Mouse (Mus musculus) embryonic facial prominence, embryonic 13.5 days (tissue): ENCODE measurements around the gene Shmt2. TPM values are rescaled to one million over a fixed set of nuclear protein-coding genes. Genes with fewer than 3 reads are reported as not detected.

Experiments
- ATAC-seq: fragments of 200-750 bp; cut with Nextera tagmentation; 2 replicates; pipeline ENCODE4 v1.8.0; 2017; ENCODE audit warnings: low read depth; ENCODE audit not compliant: insufficient number of reproducible peaks, insufficient read depth, low FRiP score, low TSS enrichment
- H3K27ac ChIP-seq: fragments of 300-500 bp; sonication (generic); 2 replicates; pipeline ENCODE4 v1.5.1; 2015; ENCODE audit warnings: moderate library complexity, mild to moderate bottlenecking, inconsistent platforms
- H3K27me3 ChIP-seq: fragments of 300-500 bp; sonication (generic); 2 replicates; pipeline ENCODE4 v1.6.1; 2015; ENCODE audit warnings: mild to moderate bottlenecking, inconsistent platforms
- H3K36me3 ChIP-seq: fragments of 300-500 bp; sonication (generic); 2 replicates; pipeline ENCODE4 v1.6.1; 2015; ENCODE audit warnings: mild to moderate bottlenecking, inconsistent platforms
- H3K4me1 ChIP-seq: fragments of 300-500 bp; sonication (generic); 2 replicates; pipeline ENCODE4 v1.6.1; 2015; ENCODE audit warnings: inconsistent platforms
- H3K4me2 ChIP-seq: fragments of 300-500 bp; sonication (generic); 2 replicates; pipeline ENCODE4 v1.6.1; 2015; ENCODE audit warnings: moderate library complexity, mild to moderate bottlenecking, inconsistent platforms
- H3K4me3 ChIP-seq: fragments of 300-500 bp; sonication (generic); 2 replicates; pipeline ENCODE4 v1.5.1; 2015; ENCODE audit warnings: mild to moderate bottlenecking, inconsistent platforms
- H3K9ac ChIP-seq: fragments of 300-500 bp; sonication (generic); 2 replicates; pipeline ENCODE4 v1.6.1; 2015; ENCODE audit warnings: mild to moderate bottlenecking, inconsistent platforms
- H3K9me3 ChIP-seq: fragments of 300-500 bp; sonication (generic); 2 replicates; pipeline ENCODE4 v1.6.1; 2016; ENCODE audit warnings: inconsistent platforms
- WGBS: fragments of 180-500 bp; shearing (Covaris S2); methylation state at CpG from one replicate; pipeline ENCODE4 v1.1.7; 2015; ENCODE audit warnings: mixed read lengths; 5-methylcytosine and 5-hydroxymethylcytosine counted together
- polyA plus RNA-seq: library from polyadenylated mRNA; unstranded; fragments of >200 nt; fragmentation: Nextera tagmentation; extraction: Ambion mirVana; gene quantifications from 2 replicates; pipeline ENCODE4 v1.2.1, GENCODE M21; 2015

Shmt2 gene
- polyA plus RNA-seq, 1 experiment from 2014 or later = 92.3 TPM

DNA sequence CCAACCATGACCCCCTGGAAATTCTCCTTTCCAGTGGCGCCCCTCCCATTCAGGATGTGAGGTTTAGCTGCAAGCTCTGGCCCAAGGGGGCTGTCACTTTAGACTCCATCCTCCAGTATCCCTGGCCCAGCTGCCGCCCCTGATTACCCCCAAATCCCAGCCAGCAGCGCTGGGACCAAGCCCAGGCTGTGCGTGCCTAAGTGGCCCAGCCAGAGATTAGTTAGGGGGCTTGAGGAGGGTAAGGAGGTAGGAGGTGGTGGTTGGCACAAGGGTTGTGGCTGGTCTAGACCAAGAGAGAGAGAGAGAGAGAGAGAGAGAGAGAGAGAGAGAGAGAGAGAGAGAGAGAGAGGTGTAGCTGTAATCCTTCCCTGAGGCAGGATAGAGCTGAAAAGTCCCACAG, 9.3 kb upstream of the Shmt2 start:
- H3K4me2 ChIP-seq = peak overlapping the region; percentile 48; the same call in 1 of the 2 replicates
- under 1% methylated on average over 4 of the region's 4 CpGs for WGBS
- peaks cover 47% of the 10 kb centered on the region for H3K4me1 ChIP-seq
- no peaks in the 10 kb centered on the region for H3K36me3 ChIP-seq
- no peaks in the 10 kb centered on the region for H3K9me3 ChIP-seq
- peak overlapping the region; percentile 24; the same call in 1 of the 2 replicates for H3K4me3 ChIP-seq
- no peak overlapping the region for H3K9ac ChIP-seq
- no peak overlapping the region for H3K27ac ChIP-seq
- no peak for ATAC-seq
- peaks cover 100% of the 10 kb centered on the region for H3K27me3 ChIP-seq

DNA sequence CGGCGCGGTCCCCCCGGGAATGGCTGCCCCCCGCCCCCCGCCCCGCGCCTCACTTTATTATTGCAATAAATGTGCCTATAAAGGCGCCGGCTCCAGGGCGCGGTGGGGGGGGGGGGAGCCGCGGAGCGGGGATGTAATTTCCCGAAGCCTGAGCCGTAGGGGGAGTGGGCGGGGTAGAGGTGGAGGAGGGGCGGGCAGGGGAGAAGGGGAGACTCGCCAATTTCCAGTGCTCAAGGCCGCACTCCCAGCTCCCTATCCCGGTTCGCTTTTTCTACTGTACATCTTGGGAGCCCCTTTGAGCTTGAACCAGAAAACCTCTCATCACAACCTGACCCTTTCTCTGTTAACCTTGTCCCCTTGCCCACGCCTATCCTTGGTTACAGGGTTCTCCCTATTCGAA, 8.7 kb upstream of the Shmt2 start:
- Histone ChIP-seq H3K9me3 (no peaks in the 10 kb centered on the region), H3K27ac (no peak overlapping the region), H3K4me1 (peaks cover 53% of the 10 kb centered on the region), H3K4me3 (peak overlapping the region; percentile 24), H3K4me2 (peak overlapping the region; percentile 48), H3K36me3 (no peaks in the 10 kb centered on the region), H3K9ac (0 out of 2 replicates have a peak overlapping the region, but pooled peaks have one; percentile 32), H3K27me3 (peaks cover 100% of the 10 kb centered on the region)
- ATAC-seq = no peak
- under 1% methylated on average over 18 of the region's 25 CpGs for WGBS

DNA sequence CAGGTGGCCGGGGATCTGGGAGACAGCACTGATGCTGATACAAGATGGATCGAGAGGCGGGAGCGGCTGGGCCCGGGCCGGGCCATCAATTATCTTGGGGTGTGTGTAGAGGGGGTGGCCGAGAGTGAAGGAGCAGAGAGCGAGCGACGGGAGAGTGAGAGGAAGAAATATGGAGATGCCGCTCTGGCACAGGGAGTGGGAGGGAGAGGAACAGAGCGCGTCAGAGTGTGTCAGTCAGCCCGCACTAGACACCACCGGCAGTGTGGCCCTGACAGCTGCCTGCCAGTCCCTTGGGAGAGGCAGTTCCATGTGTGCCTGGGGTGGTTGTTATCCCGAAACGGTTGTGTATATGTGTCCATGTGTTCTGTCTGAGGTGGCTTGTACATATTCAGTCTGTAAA, 5.2 kb upstream of the Shmt2 start:
- Histone ChIP-seq H3K4me2 (no peak overlapping the region), H3K9me3 (no peaks in the 10 kb centered on the region), H3K9ac (no peak overlapping the region), H3K27me3 (peaks cover 94% of the 10 kb centered on the region), H3K36me3 (no peaks in the 10 kb centered on the region), H3K4me1 (peaks cover 48% of the 10 kb centered on the region), H3K27ac (no peak overlapping the region), H3K4me3 (no peak overlapping the region; the same call in 1 of the 2 replicates)
- 3% methylated on average over 17 of the region's 17 CpGs for WGBS
- ATAC-seq = no peak

DNA sequence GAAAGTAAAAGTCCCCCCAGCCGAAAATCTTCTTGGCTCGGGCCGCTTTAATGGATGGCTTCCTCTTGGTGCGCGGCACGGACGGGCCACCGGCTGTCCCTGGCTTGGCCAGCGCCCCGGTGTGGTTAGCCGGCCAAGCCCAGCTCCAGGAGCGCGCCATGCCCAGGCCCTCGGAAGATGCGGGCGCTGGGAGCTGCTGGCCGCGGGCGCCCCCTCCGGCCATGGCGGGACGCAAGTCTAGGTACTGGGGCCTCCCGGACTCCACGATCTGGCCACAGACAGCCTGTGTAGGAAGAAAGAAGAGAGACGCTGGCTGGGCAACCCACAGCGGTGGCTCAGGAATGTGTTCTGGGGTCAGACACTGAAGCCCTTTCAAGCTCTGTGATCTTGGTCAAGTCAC, 4.4 kb upstream of the Shmt2 start:
- Histone ChIP-seq H3K4me2 (peak overlapping the region; percentile 53), H3K27ac (no peak overlapping the region), H3K4me1 (peaks cover 48% of the 10 kb centered on the region), H3K36me3 (no peaks in the 10 kb centered on the region), H3K9me3 (no peaks in the 10 kb centered on the region), H3K9ac (peak overlapping the region; percentile 54), H3K27me3 (peaks cover 86% of the 10 kb centered on the region), H3K4me3 (peak overlapping the region; percentile 33)
- under 1% methylated on average over 26 of the region's 26 CpGs for WGBS
- 0 out of 2 replicates have a peak, but pooled peaks have one; percentile 10 for ATAC-seq

DNA sequence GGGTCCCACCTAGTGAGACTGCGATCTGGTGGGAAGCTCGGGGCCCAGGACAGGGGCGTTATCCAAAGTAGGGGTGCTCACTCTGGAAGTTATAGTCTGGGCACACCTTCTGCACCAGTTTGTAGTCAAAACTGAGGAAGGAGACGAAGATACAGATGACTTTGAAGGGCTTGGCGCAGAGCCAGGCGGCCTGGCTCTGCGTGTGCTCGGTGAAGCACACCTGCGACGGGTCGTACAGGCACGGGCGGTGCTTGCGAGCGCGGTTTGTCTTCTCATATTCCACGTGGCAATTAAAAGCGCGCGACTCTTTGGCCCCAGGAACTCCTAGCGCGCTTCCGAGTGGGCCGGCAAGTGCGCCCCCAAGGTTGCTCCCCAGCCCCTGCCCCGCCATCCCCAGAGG, 3.8 kb upstream of the Shmt2 start:
- peak overlapping the region; percentile 53 for H3K4me2 ChIP-seq
- peaks cover 80% of the 10 kb centered on the region for H3K27me3 ChIP-seq
- H3K9me3 ChIP-seq = no peaks in the 10 kb centered on the region
- H3K27ac ChIP-seq = no peak overlapping the region
- WGBS = under 1% methylated on average over 26 of the region's 26 CpGs
- peak overlapping the region; percentile 33 for H3K4me3 ChIP-seq
- H3K36me3 ChIP-seq = no peaks in the 10 kb centered on the region
- no peak for ATAC-seq
- peak overlapping the region; percentile 54; the same call in 1 of the 2 replicates for H3K9ac ChIP-seq
- H3K4me1 ChIP-seq = peaks cover 50% of the 10 kb centered on the region

DNA sequence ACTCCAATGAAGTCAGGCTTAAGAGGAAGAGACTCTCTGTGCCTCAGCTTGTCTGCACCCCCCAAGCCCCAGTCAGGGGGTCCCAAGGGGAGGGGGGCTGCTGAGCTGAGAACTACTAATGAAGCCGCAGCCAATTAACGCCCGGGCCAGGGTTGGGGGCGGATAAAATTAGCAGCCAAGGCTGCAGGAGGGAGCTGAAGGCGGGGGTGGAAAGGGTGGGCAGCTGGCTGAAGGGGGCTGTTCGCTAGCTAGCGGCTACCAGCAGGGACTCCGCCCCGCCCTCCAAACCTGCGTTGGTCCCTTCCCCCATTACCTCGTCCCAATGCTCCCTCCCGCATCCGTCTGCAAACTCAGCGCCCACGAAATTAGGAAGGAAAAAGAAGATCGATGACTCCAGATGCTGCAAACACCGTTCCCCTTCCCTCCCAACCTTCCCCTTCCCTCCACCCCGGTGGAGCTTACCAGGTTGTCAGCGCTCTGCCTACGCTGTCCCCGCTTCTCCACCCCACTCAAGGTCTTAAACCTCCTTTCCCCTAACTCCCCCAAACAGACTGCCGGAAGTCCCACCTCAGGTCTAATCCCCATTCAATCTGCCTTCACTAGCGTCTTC, 2.5 kb upstream of the Shmt2 start:
- H3K27ac ChIP-seq = no peak overlapping the region
- no peaks in the 10 kb centered on the region for H3K9me3 ChIP-seq
- peaks cover 51% of the 10 kb centered on the region for H3K4me1 ChIP-seq
- WGBS = 1% methylated on average over 22 of the region's 23 CpGs
- peaks cover 72% of the 10 kb centered on the region for H3K27me3 ChIP-seq
- H3K4me2 ChIP-seq = peak overlapping the region; percentile 34
- H3K4me3 ChIP-seq = no peak overlapping the region
- 0 out of 2 replicates have a peak overlapping the region, but pooled peaks have one; percentile 36 for H3K9ac ChIP-seq
- no peak for ATAC-seq
- H3K36me3 ChIP-seq = peaks cover 11% of the 10 kb centered on the region

DNA sequence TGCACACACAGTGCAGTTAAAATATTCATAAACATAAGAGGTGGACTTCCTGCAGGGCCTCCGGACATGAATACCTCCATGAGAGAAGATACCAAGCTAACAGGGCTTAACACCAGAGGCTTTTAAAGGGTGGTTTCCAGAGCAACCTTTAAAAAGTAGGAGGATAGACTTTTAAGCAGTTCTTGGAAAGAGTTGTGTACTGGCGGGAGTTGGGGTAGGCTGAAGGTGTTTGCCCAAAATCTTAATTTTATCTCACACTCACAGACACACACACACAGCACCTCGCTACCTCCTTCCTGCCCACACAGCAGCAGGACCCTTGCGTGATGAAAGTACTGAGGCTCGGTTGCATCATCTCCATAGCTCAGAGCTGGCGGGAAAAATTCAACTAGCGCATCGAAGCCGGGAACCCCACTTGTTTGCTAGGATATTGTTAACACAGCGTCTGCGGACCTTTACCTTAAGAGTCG, 598 bp downstream of the Shmt2 start:
- H3K4me3 ChIP-seq = peak overlapping the region; percentile 53
- no peak overlapping the region for H3K27ac ChIP-seq
- H3K36me3 ChIP-seq = peaks cover 37% of the 10 kb centered on the region
- peak overlapping the region; percentile 67 for H3K9ac ChIP-seq
- ATAC-seq = no peak
- peaks cover 50% of the 10 kb centered on the region for H3K4me1 ChIP-seq
- no peaks in the 10 kb centered on the region for H3K9me3 ChIP-seq
- peaks cover 62% of the 10 kb centered on the region for H3K27me3 ChIP-seq
- H3K4me2 ChIP-seq = peak overlapping the region; percentile 69
- WGBS = 10% methylated on average over 12 of the region's 12 CpGs

DNA sequence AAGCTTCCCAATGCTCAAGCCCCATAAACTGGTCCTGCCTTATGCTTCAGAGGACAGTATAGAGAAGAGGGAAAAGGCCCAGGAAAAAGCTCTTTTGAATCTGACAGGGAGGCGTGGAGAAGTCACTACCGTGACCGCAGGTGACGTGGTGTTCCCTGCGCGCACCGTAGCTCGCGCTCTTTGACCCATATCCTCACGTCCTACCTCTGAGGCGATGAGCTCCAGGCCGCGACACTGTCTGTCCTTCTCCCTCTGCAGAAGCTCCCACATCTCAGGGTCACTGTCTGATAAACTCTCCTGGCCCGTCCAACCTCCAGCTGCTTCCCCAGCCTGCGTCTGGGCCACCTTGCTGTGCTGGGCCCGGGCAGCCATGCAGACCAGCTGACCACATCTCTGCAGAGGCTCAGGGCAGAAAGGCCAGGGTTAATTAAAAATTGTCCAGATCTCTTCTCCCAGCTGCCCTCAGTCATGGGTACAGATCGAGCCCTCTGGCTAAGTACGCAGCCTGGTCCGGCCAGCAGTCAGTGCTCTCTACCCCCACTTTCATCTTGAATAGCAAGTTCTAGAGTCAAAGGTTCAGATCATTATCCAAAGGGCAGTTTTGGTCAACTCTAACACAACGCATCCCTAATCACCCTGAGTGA, 1.4 kb downstream of the Shmt2 start:
- ATAC-seq = no peak
- Histone ChIP-seq H3K4me2 (peak overlapping the region; percentile 69), H3K9ac (peak overlapping the region; percentile 67), H3K4me3 (peak overlapping the region; percentile 53), H3K4me1 (peaks cover 49% of the 10 kb centered on the region), H3K9me3 (no peaks in the 10 kb centered on the region), H3K27me3 (peaks cover 62% of the 10 kb centered on the region), H3K27ac (no peak overlapping the region), H3K36me3 (peaks cover 37% of the 10 kb centered on the region)
- 81% methylated on average over 20 of the region's 20 CpGs for WGBS

DNA sequence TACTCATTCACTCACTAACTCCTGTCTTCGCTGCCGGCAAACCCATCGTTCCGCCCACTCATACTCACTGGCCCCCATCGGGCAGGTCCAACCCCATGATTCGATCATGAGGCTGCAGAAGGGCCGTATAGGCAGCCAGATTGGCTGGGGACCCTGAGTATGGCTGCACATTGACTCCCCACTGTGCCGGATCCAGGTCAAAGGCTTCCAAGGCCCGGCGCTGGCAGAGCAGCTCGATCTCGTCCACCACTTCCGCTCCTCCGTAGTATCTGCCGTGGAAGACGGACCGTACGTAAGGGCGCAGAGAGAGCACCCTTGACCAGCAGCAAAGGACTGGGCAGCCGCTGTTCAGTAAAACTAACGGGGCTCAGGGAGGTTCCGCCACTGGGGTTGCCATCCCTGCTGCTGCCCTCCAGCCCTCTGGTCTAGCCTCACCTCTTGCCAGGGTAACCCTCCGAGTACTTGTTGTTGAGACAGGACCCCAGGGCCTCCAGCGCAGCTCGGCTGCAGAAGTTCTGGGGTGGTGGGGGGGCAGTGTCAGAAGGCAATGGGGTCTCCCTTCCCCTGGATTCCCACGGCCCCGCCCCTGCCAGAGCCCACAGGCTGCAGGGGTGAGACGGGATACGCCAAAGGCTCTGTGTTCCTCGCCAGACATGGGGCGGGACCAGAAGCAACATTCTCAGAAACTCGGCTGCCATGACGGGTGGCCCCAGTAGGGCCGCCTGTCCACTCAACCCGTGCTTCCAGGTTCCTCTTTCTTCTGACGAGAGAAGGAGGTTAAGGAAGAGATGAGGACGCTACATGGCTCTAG, 2.1 kb downstream of the Shmt2 start:
- peaks cover 62% of the 10 kb centered on the region for H3K27me3 ChIP-seq

DNA sequence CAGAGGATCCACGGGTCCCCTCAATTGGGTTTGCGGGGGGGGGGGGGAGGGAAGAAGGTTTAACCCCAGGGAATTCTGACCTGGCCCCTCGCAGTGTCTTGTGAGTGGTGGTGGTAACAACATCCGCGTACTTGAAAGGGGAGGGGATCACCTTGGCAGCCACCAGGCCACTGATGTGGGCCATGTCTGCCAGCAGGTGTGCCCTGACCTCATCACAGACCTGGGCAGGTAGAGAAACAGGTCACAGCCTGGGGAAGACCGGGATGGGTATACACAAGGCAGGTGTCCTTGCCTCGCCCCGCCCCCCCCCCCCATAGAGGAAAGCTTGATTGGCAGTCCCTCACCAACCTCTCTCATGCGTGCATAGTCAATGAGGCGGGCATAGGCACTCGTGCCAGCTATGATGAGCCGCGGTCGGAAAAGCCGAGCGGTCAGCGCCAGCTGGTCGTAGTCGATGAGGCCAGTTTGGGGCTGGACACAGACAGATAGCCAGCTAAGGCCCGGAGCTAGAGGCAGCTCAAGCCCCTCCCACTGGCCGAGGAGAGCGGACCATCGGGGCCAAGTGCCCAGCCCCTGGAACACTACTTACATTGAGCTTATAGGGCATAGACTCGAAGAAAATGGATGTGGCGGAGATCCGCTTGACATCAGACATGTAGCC, 3.1 kb downstream of the Shmt2 start:
- WGBS = 93% methylated on average over 26 of the region's 26 CpGs
- Histone ChIP-seq H3K4me3 (no peak overlapping the region), H3K9ac (no peak overlapping the region), H3K27me3 (peaks cover 62% of the 10 kb centered on the region), H3K36me3 (peaks cover 37% of the 10 kb centered on the region), H3K9me3 (no peaks in the 10 kb centered on the region), H3K4me1 (peaks cover 49% of the 10 kb centered on the region), H3K27ac (no peak overlapping the region), H3K4me2 (no peak overlapping the region)
- ATAC-seq = no peak

More for the DNA sequence above, 2.1 kb downstream of the Shmt2 start:
- Histone ChIP-seq H3K4me2 (no peak overlapping the region), H3K27ac (no peak overlapping the region), H3K36me3 (peaks cover 37% of the 10 kb centered on the region), H3K4me3 (no peak overlapping the region), H3K9me3 (no peaks in the 10 kb centered on the region), H3K9ac (no peak overlapping the region), H3K4me1 (peaks cover 49% of the 10 kb centered on the region)
- 93% methylated on average over 37 of the region's 37 CpGs for WGBS
- no peak for ATAC-seq

DNA sequence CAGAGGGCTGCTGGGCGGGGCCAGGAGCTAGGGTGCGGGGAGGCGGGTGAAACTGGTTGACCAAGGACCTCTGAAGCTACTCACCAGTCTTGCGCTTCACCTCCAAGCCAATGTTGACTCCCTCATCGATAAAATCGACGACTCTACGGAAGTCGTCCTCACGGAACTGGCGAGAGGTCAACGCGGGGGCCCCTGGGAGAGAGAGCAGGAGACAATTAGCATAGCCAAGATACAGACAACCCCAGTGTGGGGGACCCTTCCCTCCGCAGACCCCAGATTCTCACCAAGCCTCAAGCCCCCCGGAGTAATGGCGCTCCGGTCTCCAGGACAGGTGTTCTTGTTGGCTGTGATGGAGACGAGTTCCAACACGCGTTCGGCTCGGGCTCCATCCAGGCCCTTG, 4.3 kb downstream of the Shmt2 start:
- peaks cover 37% of the 10 kb centered on the region for H3K36me3 ChIP-seq
- 92% methylated on average over 22 of the region's 22 CpGs for WGBS
- H3K4me2 ChIP-seq = no peak overlapping the region
- H3K9me3 ChIP-seq = no peaks in the 10 kb centered on the region
- peaks cover 64% of the 10 kb centered on the region for H3K27me3 ChIP-seq
- ATAC-seq = no peak
- no peak overlapping the region for H3K27ac ChIP-seq
- H3K9ac ChIP-seq = no peak overlapping the region
- peaks cover 60% of the 10 kb centered on the region for H3K4me1 ChIP-seq
- no peak overlapping the region for H3K4me3 ChIP-seq
